Mouse (Mus musculus) naive thymus-derived CD4-positive, alpha-beta T cell, adult 2 months (primary cell): ENCODE measurements around the gene Rpl24.

Experiments
- DNase-seq: peaks from one replicate; pipeline ENCODE4 v3.0.0-alpha.2; 2011; ENCODE audit warnings: low read depth

Rpl24 gene

GRCm38 (mm10) chr16:55971735-55972615, 5.9 kb downstream of the Rpl24 start:
- no peak for DNase-seq

- no peak for DNase-seq
These were observed 6.6 kb downstream of the Rpl24 start for GRCm38 (mm10) chr16:55972626-55973201.

- peak; percentile 100 for DNase-seq
These were observed 7.6 kb downstream of the Rpl24 start, which contains the start of gene Zbtb11 for GRCm38 (mm10) chr16:55973431-55974255. Gene Zbtb11, plus strand, starts transcription at chr16:55973883.

DNA sequence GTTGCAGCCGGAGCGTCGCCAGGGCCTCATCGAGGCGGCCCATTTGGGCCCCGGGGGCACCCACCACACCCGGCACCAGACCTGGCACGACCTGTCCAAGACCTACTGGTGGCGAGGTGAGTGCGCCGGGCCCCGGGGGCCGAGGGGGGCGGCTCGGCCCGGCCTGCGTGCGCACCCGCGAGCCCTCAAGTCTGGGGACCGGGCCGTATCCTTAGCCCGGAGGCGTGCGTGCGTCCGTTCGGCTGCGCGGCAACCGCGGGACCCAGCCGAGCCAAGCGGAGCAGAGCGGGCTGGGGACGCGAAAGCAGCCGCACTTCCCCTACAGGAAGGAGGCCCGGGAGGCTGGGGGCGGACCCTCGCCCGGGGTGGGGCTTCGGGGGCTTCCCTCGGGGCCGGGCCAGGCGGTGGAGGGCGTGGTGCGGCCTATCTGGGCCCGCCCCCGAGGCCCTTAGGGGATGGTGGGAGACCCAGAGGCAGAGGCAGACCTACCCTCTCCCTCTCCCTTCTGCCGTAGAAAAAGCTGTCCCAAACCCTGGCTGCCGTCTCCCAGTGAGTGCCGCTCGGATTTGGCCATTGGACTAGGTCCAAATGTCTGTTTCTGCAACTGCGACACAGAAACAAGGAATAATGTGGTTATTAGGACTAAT, 8.3 kb downstream of the Rpl24 start:
- DNase-seq = peak; percentile 88

DNA sequence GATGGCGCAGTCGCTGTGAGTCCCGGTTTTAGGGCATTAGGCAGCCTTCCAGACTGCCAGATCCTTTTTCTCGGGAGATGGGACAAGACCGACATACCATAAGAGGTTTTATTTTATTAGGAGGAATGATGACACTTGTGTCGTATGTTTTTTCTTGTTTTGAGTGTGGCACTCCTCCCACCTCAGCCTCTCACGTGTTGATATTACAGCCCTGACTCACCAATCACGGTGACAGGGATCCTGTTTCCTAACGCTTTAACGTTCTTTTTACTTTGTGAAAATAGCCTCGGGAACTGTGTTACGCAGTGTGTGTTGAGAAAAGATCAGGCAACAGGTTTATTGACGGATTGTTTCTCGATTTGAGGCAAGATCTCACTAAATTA, 8.8 kb downstream of the Rpl24 start:
- peak; percentile 69 for DNase-seq

DNA sequence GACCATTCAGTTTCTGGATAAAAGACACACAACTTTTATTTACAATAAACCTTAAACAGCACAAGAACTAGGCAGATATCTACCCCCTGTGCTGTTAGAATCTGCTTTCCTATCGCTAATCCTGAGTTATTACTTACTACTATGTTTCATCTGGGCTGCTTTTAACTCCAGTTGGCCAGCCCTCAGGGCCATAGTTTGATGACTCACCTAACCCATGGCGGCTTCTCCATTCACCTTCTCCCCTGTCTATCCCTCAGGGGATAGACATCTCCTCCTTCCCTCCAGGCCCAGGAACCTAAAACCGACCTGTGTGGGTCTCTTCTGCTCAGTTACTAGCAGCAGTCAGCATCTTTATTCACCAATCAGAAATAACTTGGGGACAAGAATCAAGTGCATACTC, 19.9 kb downstream of the Rpl24 start:
- no peak for DNase-seq

DNA sequence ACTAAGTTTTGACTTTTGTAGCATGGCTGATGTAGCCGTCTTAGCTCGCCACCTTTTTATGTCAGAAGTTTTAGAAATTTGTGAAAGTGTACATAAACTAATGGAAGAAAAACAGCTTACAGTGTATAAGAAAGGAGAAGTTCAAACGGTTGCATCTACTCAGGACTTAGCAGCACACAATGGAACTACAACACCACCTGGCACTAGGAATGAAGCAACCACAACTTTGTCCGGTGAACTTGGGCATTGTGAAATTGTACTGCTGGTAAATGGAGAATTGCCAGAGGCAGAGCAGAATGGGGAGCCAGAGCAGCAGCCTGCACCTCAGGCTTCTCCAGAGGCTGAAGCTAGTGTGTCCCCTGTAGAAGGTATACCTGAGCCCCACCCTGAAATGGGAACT, 24.2 kb downstream of the Rpl24 start:
- no peak for DNase-seq

GRCm38 (mm10) chr16:55994235-55994634, 28.2 kb downstream of the Rpl24 start:
- DNase-seq = no peak

DNA sequence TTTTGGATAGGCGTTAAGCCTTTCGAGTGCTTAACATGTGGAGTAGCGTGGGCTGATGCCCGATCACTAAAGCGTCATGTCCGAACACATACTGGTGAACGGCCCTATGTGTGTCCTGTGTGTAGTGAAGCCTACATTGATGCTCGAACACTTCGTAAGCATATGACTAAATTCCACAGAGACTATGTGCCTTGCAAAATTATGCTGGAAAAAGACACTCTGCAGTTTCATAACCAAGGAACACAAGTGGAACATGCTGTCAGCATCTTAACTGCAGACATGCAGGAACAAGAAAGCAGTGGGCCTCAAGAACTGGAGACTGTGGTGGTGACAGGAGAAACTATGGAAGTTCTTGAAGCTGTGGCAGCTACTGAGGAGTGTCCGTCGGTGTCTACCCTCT, 40.7 kb downstream of the Rpl24 start:
- DNase-seq = no peak

- no peak for DNase-seq
These were observed 42.8 kb downstream of the Rpl24 start for GRCm38 (mm10) chr16:56008862-56009261.

DNA sequence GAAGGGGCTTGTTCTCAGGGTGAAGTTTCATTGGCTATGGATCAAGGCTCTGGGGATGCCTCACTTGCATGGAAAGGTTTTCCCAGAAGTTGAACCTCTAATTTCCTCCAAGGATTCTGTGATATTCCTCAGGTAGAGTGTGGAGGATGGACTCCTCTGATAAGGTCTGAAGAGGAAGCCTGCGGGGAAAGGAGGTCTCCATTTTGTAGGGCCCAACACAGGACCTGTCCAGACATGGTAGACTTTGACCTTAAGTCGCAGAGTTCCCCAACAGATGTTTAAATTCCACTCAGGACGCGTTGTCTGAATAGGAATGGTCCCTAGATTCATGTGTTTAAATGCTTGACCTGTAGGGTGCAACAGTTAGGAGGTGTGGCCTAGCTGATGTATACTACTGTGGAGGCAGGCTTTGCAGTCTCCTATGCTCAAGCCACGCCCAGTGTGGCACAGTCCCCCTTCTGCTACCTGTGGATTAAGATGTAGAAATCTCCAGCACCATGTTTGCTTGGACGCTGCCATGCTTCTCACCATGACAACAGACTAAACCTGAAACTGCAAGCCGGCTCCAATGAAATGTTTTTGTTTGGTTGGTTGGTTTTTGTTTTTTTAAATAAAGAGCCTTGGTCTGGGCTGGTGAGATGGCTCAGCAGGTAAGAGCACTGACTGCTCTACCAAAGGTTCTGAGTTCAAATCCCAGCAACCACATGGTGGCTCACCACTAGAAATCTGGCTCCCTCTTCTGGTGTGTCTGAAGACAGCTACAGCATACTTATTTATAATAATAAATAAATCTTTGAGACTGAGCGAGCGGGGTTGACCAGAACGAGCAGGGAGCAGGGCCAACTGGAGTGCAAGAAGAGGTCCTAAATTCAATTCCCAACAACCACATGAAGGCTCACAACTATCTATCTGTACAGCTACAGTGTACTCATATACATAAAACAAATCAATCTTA, 47.0 kb downstream of the Rpl24 start:
- DNase-seq = no peak

GRCm38 (mm10) chr16:56014076-56014475, 48.0 kb downstream of the Rpl24 start:
- no peak for DNase-seq

DNA sequence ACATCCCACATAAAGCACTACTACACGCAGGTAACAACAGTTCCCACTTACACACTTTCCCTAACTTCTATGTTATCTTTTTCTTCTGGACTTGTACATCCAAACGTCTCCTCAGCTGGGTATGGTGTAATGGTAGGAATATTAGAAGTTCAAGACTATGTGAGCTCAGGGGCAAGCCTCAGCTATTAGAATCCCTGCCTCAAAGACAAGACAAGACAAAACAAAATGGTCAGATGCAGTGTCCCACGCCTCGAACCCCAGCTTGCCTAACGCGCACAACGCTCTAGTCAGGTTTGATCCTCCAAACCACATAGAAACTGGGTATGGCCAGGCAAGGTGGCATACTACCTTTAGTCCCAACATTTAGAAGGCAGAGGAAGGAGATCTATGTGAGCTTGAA, 53.6 kb downstream of the Rpl24 start:
- DNase-seq = no peak
